Mouse (Mus musculus) CD4-positive naive resting alpha-beta T cell, adult 76 days (primary cell): ENCODE data around the gene Ankib1. TPM values are rescaled to one million over a fixed set of nuclear protein-coding genes. Genes with fewer than 3 reads are reported as not detected.

Experiments
- total RNA-seq: library from RNA; stranded (reverse); gene quantifications from one replicate; pipeline ENCODE4 v1.2.4, GENCODE M21; 2023

The Ankib1 gene
- 90.4 TPM for total RNA-seq

DNA sequence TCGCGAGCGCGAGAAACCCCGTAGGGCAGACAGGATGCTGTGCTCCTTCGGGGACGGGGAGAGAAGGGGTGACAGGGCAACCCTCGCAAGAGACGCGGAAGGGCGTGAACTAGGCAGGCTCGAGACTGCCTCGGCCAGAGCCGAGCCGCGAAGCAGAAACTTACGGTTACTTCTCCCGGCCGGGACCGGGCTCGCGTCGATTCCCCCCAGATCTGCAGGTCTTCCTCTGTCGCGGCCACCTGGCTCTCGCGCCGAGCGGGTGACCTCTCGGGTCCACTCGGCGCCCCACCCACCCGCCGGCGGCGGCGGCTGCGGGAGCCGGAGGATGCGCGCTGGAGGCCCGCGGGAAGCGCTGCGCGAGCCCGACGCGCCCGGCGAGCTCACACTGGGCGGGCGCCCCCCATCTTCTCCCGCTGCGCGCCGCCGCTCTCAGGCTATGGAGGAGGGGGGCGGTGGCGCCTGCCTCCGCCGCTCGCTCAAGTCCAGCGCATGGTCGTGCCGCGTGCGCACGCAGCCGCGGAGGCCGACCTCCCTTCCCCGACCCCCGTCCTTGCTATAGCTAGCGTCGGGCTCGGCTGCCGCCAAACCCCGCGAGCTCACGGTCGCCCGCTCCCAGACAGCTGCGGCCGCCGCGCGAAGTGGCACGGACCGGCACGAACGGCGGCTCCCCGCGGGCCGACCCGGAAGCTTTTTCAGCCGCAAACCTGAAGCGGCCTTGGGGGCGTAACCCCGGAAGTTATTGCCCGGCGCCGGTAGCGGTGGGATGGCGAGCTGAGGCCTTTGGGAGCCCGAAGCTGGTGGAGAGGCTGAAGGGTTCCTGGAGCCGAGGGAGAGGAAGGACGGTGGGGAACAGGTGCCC, at the start of gene Ankib1, which contains the start of gene Krit1:
Gene Ankib1 (minus strand): TSS at position 493 of the 859 bp plus-strand sequence.
Gene Krit1 (plus strand): TSS at position 752 of the 859 bp plus-strand sequence.

GRCm38 (mm10) chr5:3845026-3845425, 42.3 kb upstream of the Ankib1 start, which contains the start of gene Lrrd1:
Gene Lrrd1 (plus strand): TSS chr5:3845173.

GRCm38 (mm10) chr5:3657085-3657484, 145.6 kb downstream of the Ankib1 start, which contains the start of gene Gatad1:
Gene Gatad1 (minus strand): TSS chr5:3657185.

GRCm38 (mm10) chr5:3650881-3651280, 151.8 kb downstream of the Ankib1 start, which contains the start of gene Tmbim7:
Gene Tmbim7 (plus strand): TSS chr5:3651181.

Other genes with a start within 250 kb of the Ankib1 start
- 36.9 TPM for gene 1700109H08Rik, start 231.4 kb downstream of the Ankib1 start, total RNA-seq
- gene Pex1, start 206.9 kb downstream of the Ankib1 start, total RNA-seq: 19.8 TPM
- gene Rbm48, start 206.3 kb downstream of the Ankib1 start, total RNA-seq: 77.7 TPM
- gene Tmbim7, start 151.7 kb downstream of the Ankib1 start, total RNA-seq: not detected
- gene Gatad1, start 145.7 kb downstream of the Ankib1 start, total RNA-seq: 35.1 TPM
- gene Krit1, start 259 bp upstream of the Ankib1 start, total RNA-seq: 94.8 TPM
- not detected for gene Lrrd1, start 42.2 kb upstream of the Ankib1 start, total RNA-seq
- 5.5 TPM for gene Mterf1a, start 91.0 kb upstream of the Ankib1 start, total RNA-seq
- gene Akap9, start 125.1 kb upstream of the Ankib1 start, total RNA-seq: 125 TPM